Mouse (Mus musculus) cerebellum, postnatal 10 days (tissue): ENCODE measurements around the gene Dctn5.

Experiments
- DNase-seq, 2 experiments: peaks; one replicate each; pipeline ENCODE4 v3.0.0; 2021; ENCODE audit warnings: mixed read lengths in 2 of 2

Dctn5 gene

DNA sequence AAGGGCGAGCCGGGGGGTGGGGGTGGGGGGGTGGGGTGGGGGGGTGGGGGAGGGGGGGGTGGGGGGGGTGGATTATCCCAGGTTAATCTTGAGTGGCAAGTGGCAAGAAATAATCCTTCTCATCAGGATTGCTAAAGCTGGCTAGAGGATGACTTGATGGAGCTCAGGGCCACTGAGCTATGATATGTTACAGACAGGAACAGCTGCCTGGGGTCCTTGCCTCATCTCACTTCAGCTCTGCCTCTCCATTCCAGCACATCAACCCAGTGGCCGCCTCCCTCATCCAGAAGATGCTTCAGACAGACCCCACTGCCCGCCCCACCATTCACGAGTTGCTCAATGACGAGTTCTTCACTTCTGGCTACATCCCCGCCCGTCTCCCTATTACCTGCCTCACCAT lies 30.9 kb downstream of the Dctn5 start:
- no peak for DNase-seq

DNA sequence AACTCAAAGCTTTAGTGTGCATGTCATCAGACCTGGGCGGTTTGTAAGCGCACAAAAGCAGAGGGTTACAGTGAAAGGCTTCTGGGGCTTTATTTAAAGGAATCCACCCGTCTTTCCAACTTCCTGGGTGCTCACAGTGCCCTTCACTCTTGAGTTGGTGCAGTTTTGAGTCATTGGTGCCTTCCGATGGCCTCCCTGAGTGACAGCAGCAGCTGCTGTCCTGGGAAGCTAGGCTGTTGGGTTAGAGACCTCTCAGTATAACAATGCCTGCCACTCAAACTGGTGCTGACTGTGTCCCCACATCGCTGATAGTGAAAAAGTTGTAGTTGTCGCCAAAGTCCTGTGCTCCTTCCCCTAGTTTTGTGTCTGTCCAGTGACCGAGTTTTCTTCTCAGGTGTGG lies 34.4 kb downstream of the Dctn5 start:
- DNase-seq, result no peak

DNA sequence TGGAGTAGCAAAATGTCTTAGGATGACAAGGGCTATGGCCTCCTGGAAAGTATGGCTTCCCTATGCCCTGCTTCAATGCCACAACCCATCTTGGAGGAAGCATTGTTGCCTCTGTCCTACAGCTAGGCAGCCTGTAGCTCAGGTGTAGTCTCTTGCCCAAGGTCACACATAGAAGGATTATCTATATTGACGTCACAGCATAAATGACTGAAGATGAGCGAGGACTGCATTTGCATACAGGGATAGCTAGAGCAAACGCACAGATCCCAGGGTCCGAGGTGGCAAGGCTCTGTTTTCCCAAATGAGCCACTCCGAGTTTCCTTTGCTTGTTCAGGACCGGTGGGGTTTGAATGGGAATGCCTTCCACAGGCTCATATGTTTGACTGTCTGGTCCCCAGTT lies 37.9 kb downstream of the Dctn5 start:
- DNase-seq, result no peak

DNA sequence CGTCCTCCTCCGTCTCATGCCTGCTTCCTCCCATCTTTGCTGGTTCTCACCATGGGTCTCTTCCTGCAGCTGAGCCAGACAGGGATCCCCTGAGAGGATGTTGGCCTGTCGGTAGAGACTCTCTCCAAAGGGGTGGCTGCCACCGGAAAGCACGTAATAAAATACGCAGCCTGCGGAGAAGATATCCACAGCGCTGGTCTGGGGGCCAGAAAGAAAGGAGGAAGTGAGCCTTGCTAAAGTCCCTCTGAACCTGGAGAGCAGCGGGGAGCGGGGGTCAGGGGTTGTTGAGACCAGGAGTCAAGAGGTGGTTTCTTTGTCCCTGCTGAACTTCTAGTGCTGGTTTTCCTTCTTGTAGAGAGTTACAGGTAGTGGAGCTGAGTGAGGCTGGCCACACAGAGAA lies 38.8 kb downstream of the Dctn5 start:
- no peak for DNase-seq

DNA sequence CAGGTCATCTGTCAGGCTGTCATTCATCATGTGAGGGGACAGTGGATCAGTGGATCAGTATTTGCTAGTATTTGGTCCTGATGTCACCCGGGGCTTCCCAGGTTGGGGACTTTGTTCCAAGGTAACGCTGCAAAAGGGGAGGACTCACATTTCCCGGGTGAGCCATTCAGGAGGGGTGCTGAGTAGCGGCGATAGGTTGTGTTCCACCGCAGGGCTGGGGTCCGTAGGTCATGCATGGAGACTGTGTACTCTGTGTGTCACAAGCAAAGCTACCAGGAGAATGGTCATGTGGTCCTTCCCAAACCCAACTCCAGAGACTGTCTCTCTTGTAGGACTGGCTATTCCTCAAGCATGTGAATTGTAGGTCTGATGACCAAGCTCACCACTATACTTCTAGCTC lies 47.9 kb downstream of the Dctn5 start:
- no peak for DNase-seq

DNA sequence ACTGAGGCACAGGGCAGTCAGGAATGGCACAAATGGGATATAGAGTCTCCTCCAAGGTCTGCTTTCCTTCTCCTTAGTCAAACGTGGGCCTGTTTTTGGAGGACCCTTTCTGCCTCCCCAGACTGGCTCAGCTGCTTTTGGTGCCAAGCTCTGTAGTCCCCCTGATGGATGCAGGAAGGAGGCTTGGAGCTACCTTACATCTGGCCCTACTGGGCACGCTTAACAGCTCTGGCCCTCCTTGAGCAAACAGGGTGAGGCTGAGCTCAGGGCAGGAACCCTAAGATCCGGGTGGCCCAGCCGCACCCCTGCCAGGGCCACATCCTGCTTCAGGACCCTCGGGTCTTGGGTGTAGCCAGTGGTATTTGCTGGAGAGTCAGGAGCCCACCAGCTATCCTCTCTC lies 51.7 kb downstream of the Dctn5 start:
- DNase-seq, result no peak

DNA sequence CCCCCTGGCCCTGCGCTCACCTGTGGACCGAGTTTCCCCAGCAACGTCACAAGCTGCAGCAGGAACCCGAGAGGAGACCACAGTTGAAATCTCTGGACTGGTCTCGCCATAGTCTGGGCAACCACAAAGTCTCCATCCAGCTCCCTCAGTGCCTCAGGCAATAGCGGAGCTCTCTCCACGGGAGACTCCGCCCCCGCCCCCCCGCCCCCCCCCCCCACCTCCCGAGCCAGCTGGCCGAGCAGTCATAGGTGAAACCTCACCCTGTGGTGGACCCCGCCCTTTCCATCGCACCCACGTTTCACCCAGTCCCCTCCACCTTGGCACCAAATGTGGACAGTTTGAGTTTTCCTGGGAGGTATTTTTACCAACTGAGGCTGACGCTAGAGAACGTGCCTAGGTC lies 53.2 kb downstream of the Dctn5 start, which contains the start of gene Ern2:
Gene Ern2 (minus strand): TSS at position 165 of the 400 bp plus-strand sequence.
- no peak for DNase-seq

DNA sequence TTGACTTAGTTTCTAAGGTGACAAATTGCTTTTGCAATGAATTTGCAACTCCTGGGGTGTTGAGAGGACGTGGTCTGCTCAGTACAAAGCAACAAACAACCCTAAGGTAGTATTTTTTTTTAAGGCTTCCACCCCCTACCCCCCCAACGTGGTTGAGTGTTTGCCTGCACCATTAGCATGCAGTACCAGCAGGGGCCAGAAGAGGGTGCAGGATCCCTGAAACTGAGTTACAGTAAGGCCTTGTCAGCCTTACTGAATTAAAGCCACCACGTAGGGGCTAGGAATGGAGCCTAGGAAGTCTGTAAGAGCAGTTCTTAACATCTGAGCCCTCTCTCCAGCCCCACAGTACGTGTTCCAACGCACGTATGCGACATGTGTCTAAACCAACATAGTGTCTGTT lies 56.6 kb downstream of the Dctn5 start:
- peak; percentile 74 to 80 for DNase-seq

DNA sequence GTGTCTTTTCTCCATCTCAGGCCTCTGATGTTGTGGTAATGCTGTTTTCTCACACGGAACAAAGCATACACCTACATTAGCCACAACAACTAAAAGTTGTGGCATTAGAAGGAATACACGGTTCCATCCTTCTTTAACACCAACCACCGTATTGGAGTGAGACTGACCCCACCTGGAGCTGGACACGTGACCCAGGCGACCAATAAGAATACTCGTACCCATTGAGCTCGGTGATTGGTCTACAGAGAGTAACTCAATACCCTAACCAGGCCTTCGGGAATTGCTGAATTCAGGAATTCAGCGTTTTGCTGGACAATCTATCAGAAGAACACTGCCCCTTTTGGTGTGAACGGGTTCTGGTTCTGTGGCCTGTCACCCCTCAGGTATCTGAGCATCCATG lies 58.3 kb downstream of the Dctn5 start:
- DNase-seq, result no peak

DNA sequence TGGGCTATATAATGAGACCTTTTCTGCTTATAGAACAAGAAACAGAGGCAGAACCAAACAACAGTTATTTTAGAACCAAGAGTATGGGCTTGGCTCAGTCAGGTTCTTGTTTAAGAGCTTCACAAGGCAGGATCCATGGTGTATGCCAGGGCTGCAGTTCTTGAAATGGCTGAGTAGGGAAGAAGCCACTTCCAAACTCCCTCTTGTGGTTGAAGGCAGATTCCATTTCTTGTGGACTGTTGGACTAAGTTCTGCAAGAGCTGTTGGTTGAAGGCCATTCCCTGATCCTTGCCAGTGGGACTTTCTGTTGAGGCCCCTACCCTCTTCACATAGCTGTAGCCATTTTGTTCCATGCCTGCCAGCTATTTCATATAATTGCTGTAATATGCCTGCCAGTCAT lies 61.1 kb downstream of the Dctn5 start:
- no peak for DNase-seq

DNA sequence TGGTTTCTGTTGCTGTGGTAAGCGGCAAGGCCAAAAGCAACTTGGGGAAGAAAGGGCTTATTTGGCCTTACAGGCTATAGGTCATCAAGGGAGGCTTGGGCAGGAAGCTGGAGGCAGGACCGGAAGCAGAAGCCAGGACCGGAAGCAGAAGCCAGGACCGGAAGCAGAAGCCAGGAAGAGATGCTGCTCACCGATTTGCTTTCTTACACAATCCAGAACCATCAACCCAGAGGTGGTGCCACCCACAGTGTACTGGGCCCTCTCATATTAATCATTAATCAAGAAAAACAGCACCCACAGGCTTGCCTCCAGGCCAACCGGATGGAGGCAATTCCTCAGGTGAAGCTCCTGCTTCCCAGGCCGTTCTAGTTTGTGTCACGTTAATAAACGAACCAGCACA lies 63.9 kb downstream of the Dctn5 start:
- DNase-seq, result no peak

DNA sequence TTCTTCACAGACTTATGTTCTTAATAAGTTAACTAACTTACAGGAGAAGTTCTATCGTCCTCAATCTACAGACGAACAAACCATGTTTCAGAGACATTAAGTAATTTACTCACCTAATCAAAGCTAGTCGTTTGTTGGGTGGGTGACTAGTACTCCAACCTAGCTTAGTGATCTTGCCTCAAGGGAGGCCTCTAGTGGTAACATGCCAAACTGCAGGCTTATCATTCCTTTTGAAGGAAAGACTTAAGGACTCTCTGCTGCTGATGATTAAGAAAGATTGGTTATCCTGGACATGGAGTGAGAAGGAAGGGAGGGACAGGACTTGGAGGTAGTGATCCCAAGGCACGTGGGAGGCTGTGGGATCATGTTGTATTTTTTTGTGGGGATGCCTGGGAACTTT lies 64.5 kb downstream of the Dctn5 start:
- DNase-seq, result peak; percentile 75 to 79
